Mouse (Mus musculus) midbrain, embryonic 11.5 days (tissue): ENCODE data around the gene Zfp664. TPM values are rescaled to one million over a fixed set of nuclear protein-coding genes. Genes with fewer than 3 reads are reported as not detected.

Source experiments
- ATAC-seq: fragments of 200-750 bp; cut with Nextera tagmentation; 2 replicates; pipeline ENCODE4 v1.8.0; 2017; ENCODE audit warnings: moderate TSS enrichment, moderate library complexity; ENCODE audit not compliant: low FRiP score
- DNase-seq: peaks from one replicate; pipeline ENCODE4 v3.0.0; 2015; ENCODE audit warnings: low spot score; ENCODE audit errors: missing footprints
- H3K27ac ChIP-seq: fragments of 300-500 bp; sonication (generic); 2 replicates; pipeline ENCODE4 v1.5.1; 2014; ENCODE audit warnings: low read depth, low read length
- H3K27me3 ChIP-seq: fragments of 300-500 bp; sonication (generic); 2 replicates; pipeline ENCODE4 v1.6.1; 2014; ENCODE audit warnings: mild to moderate bottlenecking, low read length, moderate library complexity, mixed read lengths; ENCODE audit not compliant: control insufficient read depth, insufficient read depth
- H3K36me3 ChIP-seq: fragments of 300-500 bp; sonication (generic); 2 replicates; pipeline ENCODE4 v1.6.1; 2014; ENCODE audit warnings: mild to moderate bottlenecking, low read length, moderate library complexity, mixed read lengths; ENCODE audit not compliant: control insufficient read depth, insufficient read depth
- H3K4me1 ChIP-seq: fragments of 300-500 bp; sonication (generic); 2 replicates; pipeline ENCODE4 v1.6.1; 2014; ENCODE audit warnings: low read length; ENCODE audit not compliant: control insufficient read depth, insufficient read depth
- H3K4me2 ChIP-seq: fragments of 300-500 bp; sonication (generic); 2 replicates; pipeline ENCODE4 v1.6.1; 2014; ENCODE audit warnings: mild to moderate bottlenecking, moderate library complexity
- H3K4me3 ChIP-seq: fragments of 300-500 bp; sonication (generic); 2 replicates; pipeline ENCODE4 v1.5.1; 2014; ENCODE audit warnings: low read depth, low read length
- H3K9ac ChIP-seq: fragments of 300-500 bp; sonication (generic); 2 replicates; pipeline ENCODE4 v1.6.1; 2014; ENCODE audit warnings: low read length
- H3K9me3 ChIP-seq: fragments of 300-500 bp; sonication (generic); 2 replicates; pipeline ENCODE4 v1.6.1; 2016; ENCODE audit warnings: low read length; ENCODE audit not compliant: control insufficient read depth
- WGBS: fragments of 180-500 bp; shearing (Covaris S2); extraction: QIAGEN DNeasy Blood & Tissue Kit; methylation state at CpG from one replicate; pipeline ENCODE4 v1.1.7; 2014; 5-methylcytosine and 5-hydroxymethylcytosine counted together
- polyA plus RNA-seq: library from polyadenylated mRNA; unstranded; fragments of >200 nt; fragmentation: Nextera tagmentation; extraction: Ambion mirVana; gene quantifications from 2 replicates; pipeline ENCODE4 v1.2.1, GENCODE M21; 2014

Gene Zfp664
- polyA plus RNA-seq, 1 experiment from 2014 or later, result 160 TPM

GRCm38 (mm10) chr5:124840669-124841068, 21.8 kb upstream of the Zfp664 start:
- H3K27me3 ChIP-seq, result no peaks in the 10 kb centered on the region
- no peak overlapping the region for H3K4me3 ChIP-seq
- WGBS, result 87% methylated on average over 2 of the region's 2 CpGs
- H3K4me1 ChIP-seq, result no peaks in the 10 kb centered on the region
- no peaks in the 10 kb centered on the region for H3K9me3 ChIP-seq
- H3K27ac ChIP-seq, result no peak overlapping the region
- no peaks in the 10 kb centered on the region; the same call in 1 of the 2 replicates for H3K36me3 ChIP-seq
- ATAC-seq, result no peak
- H3K4me2 ChIP-seq, result no peak overlapping the region
- no peak overlapping the region for H3K9ac ChIP-seq
- no peak for DNase-seq

GRCm38 (mm10) chr5:124843386-124843785, 19.1 kb upstream of the Zfp664 start:
- DNase-seq, result no peak
- H3K27me3 ChIP-seq, result no peaks in the 10 kb centered on the region
- no peaks in the 10 kb centered on the region for H3K9me3 ChIP-seq
- H3K4me2 ChIP-seq, result no peak overlapping the region
- H3K4me3 ChIP-seq, result no peak overlapping the region
- H3K9ac ChIP-seq, result 0 out of 2 replicates have a peak overlapping the region, but pooled peaks have one; percentile 12
- no peaks in the 10 kb centered on the region for H3K4me1 ChIP-seq
- ATAC-seq, result no peak
- no peaks in the 10 kb centered on the region for H3K36me3 ChIP-seq
- H3K27ac ChIP-seq, result no peak overlapping the region
- 78% methylated on average over 8 of the region's 8 CpGs for WGBS

- H3K4me2 ChIP-seq, result no peak overlapping the region
- peak; percentile 35 for DNase-seq
- ATAC-seq, result no peak
- no peaks in the 10 kb centered on the region for H3K4me1 ChIP-seq
- 84% methylated on average over 4 of the region's 4 CpGs for WGBS
- no peaks in the 10 kb centered on the region for H3K27me3 ChIP-seq
- H3K36me3 ChIP-seq, result no peaks in the 10 kb centered on the region
- H3K27ac ChIP-seq, result no peak overlapping the region
- H3K4me3 ChIP-seq, result no peak overlapping the region
- H3K9ac ChIP-seq, result no peak overlapping the region
- H3K9me3 ChIP-seq, result no peaks in the 10 kb centered on the region
Observed at GRCm38 (mm10) chr5:124844929-124845328, 17.6 kb upstream of the Zfp664 start.

- H3K9me3 ChIP-seq, result no peaks in the 10 kb centered on the region
- H3K27ac ChIP-seq, result no peak overlapping the region
- no peaks in the 10 kb centered on the region for H3K27me3 ChIP-seq
- H3K4me1 ChIP-seq, result no peaks in the 10 kb centered on the region
- no peak overlapping the region for H3K9ac ChIP-seq
- no peak for DNase-seq
- H3K4me2 ChIP-seq, result no peak overlapping the region
- no peaks in the 10 kb centered on the region for H3K36me3 ChIP-seq
- H3K4me3 ChIP-seq, result no peak overlapping the region
- no peak for ATAC-seq
- 78% methylated on average over 1 of the region's 1 CpGs for WGBS
Observed at GRCm38 (mm10) chr5:124847014-124847413, 15.5 kb upstream of the Zfp664 start.

- no peaks in the 10 kb centered on the region for H3K36me3 ChIP-seq
- H3K27me3 ChIP-seq, result no peaks in the 10 kb centered on the region
- H3K4me2 ChIP-seq, result no peak overlapping the region
- ATAC-seq, result no peak
- H3K9me3 ChIP-seq, result no peaks in the 10 kb centered on the region
- no peak overlapping the region for H3K4me3 ChIP-seq
- no peak overlapping the region for H3K27ac ChIP-seq
- WGBS, result 76% methylated on average over 3 of the region's 3 CpGs
- no peaks in the 10 kb centered on the region for H3K4me1 ChIP-seq
- H3K9ac ChIP-seq, result no peak overlapping the region
- DNase-seq, result no peak
Observed at GRCm38 (mm10) chr5:124848994-124849393, 13.5 kb upstream of the Zfp664 start.

GRCm38 (mm10) chr5:124851572-124851971, 10.9 kb upstream of the Zfp664 start:
- ATAC-seq (no peak), DNase-seq (no peak)
- H3K36me3 ChIP-seq, result no peaks in the 10 kb centered on the region
- no peak overlapping the region for H3K4me2 ChIP-seq
- H3K4me1 ChIP-seq, result no peaks in the 10 kb centered on the region
- no peak overlapping the region for H3K4me3 ChIP-seq
- no peaks in the 10 kb centered on the region for H3K9me3 ChIP-seq
- H3K27me3 ChIP-seq, result no peaks in the 10 kb centered on the region
- H3K27ac ChIP-seq, result no peak overlapping the region
- no peak overlapping the region for H3K9ac ChIP-seq
- WGBS, result 55% methylated on average over 4 of the region's 4 CpGs

- no peak overlapping the region for H3K27ac ChIP-seq
- no peak overlapping the region for H3K4me3 ChIP-seq
- no peak overlapping the region for H3K4me2 ChIP-seq
- H3K36me3 ChIP-seq, result no peaks in the 10 kb centered on the region
- no peaks in the 10 kb centered on the region for H3K4me1 ChIP-seq
- no peaks in the 10 kb centered on the region for H3K9me3 ChIP-seq
- WGBS, result 37% methylated on average over 2 of the region's 2 CpGs
- no peaks in the 10 kb centered on the region for H3K27me3 ChIP-seq
- ATAC-seq (no peak), DNase-seq (peak; percentile 0)
- no peak overlapping the region for H3K9ac ChIP-seq
Observed at GRCm38 (mm10) chr5:124852294-124852693, 10.2 kb upstream of the Zfp664 start.

- Histone ChIP-seq H3K27me3 (no peaks in the 10 kb centered on the region), H3K36me3 (no peaks in the 10 kb centered on the region), H3K4me3 (no peak overlapping the region), H3K27ac (no peak overlapping the region), H3K4me1 (no peaks in the 10 kb centered on the region), H3K9me3 (no peaks in the 10 kb centered on the region), H3K9ac (no peak overlapping the region), H3K4me2 (no peak overlapping the region)
- ATAC-seq (no peak), DNase-seq (peak; percentile 75)
- WGBS, result 82% methylated on average over 2 of the region's 2 CpGs
Observed at GRCm38 (mm10) chr5:124853079-124853478, 9.4 kb upstream of the Zfp664 start.

GRCm38 (mm10) chr5:124854202-124854601, 8.3 kb upstream of the Zfp664 start:
- Histone ChIP-seq H3K9me3 (no peaks in the 10 kb centered on the region), H3K4me3 (no peak overlapping the region), H3K36me3 (no peaks in the 10 kb centered on the region), H3K9ac (no peak overlapping the region), H3K27ac (no peak overlapping the region), H3K4me1 (no peaks in the 10 kb centered on the region), H3K27me3 (no peaks in the 10 kb centered on the region), H3K4me2 (no peak overlapping the region)
- WGBS, result 92% methylated on average over 4 of the region's 4 CpGs
- DNase-seq (no peak), ATAC-seq (no peak)

GRCm38 (mm10) chr5:124860013-124860412, 2.5 kb upstream of the Zfp664 start:
- H3K9ac ChIP-seq, result no peak overlapping the region
- DNase-seq (peak; percentile 89), ATAC-seq (no peak)
- no peak overlapping the region for H3K27ac ChIP-seq
- H3K36me3 ChIP-seq, result no peaks in the 10 kb centered on the region
- WGBS, result 12% methylated on average over 5 of the region's 5 CpGs
- no peak overlapping the region for H3K4me3 ChIP-seq
- H3K9me3 ChIP-seq, result no peaks in the 10 kb centered on the region
- peaks cover 16% of the 10 kb centered on the region; the same call in 1 of the 2 replicates for H3K27me3 ChIP-seq
- H3K4me2 ChIP-seq, result no peak overlapping the region
- peaks cover 19% of the 10 kb centered on the region for H3K4me1 ChIP-seq
